Mouse (Mus musculus): Measurements from ENCODE around the gene Mllt3. TPM values are rescaled to one million over a fixed set of nuclear protein-coding genes. Genes with fewer than 3 reads are reported as not detected.

Gene Mllt3
- polyA plus RNA-seq, 1 experiment from 2014 or later = 104 TPM

GRCm38 (mm10) chr4:87930356-87931245, 102.6 kb downstream of the Mllt3 start:
- Histone ChIP-seq H3K9me3 (ENCODE audit: control insufficient read depth, low read length) (no peaks in the 10 kb centered on the region), H3K36me3 (ENCODE audit: control insufficient read depth, insufficient read depth, low read length) (no peaks in the 10 kb centered on the region), H3K27me3 (ENCODE audit: control insufficient read depth, insufficient read depth, low read length) (no peaks in the 10 kb centered on the region), H3K27ac (replicated peaks; ENCODE audit: low read depth, low read length) (no peak overlapping the region), H3K4me3 (replicated peaks; ENCODE audit: low read depth, low read length) (no peak overlapping the region), H3K9ac (replicated peaks; ENCODE audit: low read length) (no peak overlapping the region), H3K4me1 (ENCODE audit: control insufficient read depth, insufficient read depth, low read length) (peaks cover 14% of the 10 kb centered on the region; the same call in 1 of the 2 replicates), H3K4me2 (ENCODE audit: low read length) (no peak overlapping the region)
- 89% methylated on average over 8 of the region's 8 CpGs for WGBS
- ATAC-seq (ENCODE audit: low FRiP score, low TSS enrichment) = no peak
- no peak for DNase-seq

- no peak for DNase-seq
- ATAC-seq (ENCODE audit: low FRiP score, low TSS enrichment) = no peak
- WGBS = 64% methylated on average over 3 of the region's 3 CpGs
These were observed 104.5 kb downstream of the Mllt3 start for GRCm38 (mm10) chr4:87928603-87929199.

GRCm38 (mm10) chr4:87927354-87927753, 105.8 kb downstream of the Mllt3 start:
- no peak for DNase-seq
- Histone ChIP-seq H3K4me1 (ENCODE audit: control insufficient read depth, insufficient read depth, low read length) (no peaks in the 10 kb centered on the region), H3K27me3 (ENCODE audit: control insufficient read depth, insufficient read depth, low read length) (no peaks in the 10 kb centered on the region), H3K9ac (replicated peaks; ENCODE audit: low read length) (no peak overlapping the region), H3K27ac (replicated peaks; ENCODE audit: low read depth, low read length) (no peak overlapping the region), H3K9me3 (ENCODE audit: control insufficient read depth, low read length) (no peaks in the 10 kb centered on the region), H3K4me2 (ENCODE audit: low read length) (no peak overlapping the region), H3K4me3 (replicated peaks; ENCODE audit: low read depth, low read length) (no peak overlapping the region), H3K36me3 (ENCODE audit: control insufficient read depth, insufficient read depth, low read length) (no peaks in the 10 kb centered on the region)
- WGBS = 57% methylated on average over 10 of the region's 10 CpGs
- no peak for ATAC-seq (ENCODE audit: low FRiP score, low TSS enrichment)

More at GRCm38 (mm10) chr4:87928603-87929199, 104.5 kb downstream of the Mllt3 start:
- H3K36me3 ChIP-seq (ENCODE audit: control insufficient read depth, insufficient read depth, low read length) = no peaks in the 10 kb centered on the region
- no peaks in the 10 kb centered on the region for H3K27me3 ChIP-seq (ENCODE audit: control insufficient read depth, insufficient read depth, low read length)
- H3K27ac ChIP-seq (replicated peaks; ENCODE audit: low read depth, low read length) = no peak overlapping the region
- no peak overlapping the region for H3K4me3 ChIP-seq (replicated peaks; ENCODE audit: low read depth, low read length)
- H3K9ac ChIP-seq (replicated peaks; ENCODE audit: low read length) = no peak overlapping the region
- no peaks in the 10 kb centered on the region for H3K9me3 ChIP-seq (ENCODE audit: control insufficient read depth, low read length)
- H3K4me1 ChIP-seq (ENCODE audit: control insufficient read depth, insufficient read depth, low read length) = peaks cover 4% of the 10 kb centered on the region; the same call in 1 of the 2 replicates
- no peak overlapping the region for H3K4me2 ChIP-seq (ENCODE audit: low read length)

GRCm38 (mm10) chr4:87920664-87921063, 112.5 kb downstream of the Mllt3 start:
- H3K4me3 ChIP-seq (replicated peaks; ENCODE audit: low read depth, low read length) = no peak overlapping the region
- ATAC-seq (ENCODE audit: low FRiP score, low TSS enrichment) (no peak), DNase-seq (no peak)
- no peaks in the 10 kb centered on the region for H3K36me3 ChIP-seq (ENCODE audit: control insufficient read depth, insufficient read depth, low read length)
- H3K9me3 ChIP-seq (ENCODE audit: control insufficient read depth, low read length) = no peaks in the 10 kb centered on the region
- 91% methylated on average over 8 of the region's 8 CpGs for WGBS
- no peak overlapping the region for H3K9ac ChIP-seq (replicated peaks; ENCODE audit: low read length)
- no peak overlapping the region for H3K27ac ChIP-seq (replicated peaks; ENCODE audit: low read depth, low read length)
- no peaks in the 10 kb centered on the region; the same call in 1 of the 2 replicates for H3K4me1 ChIP-seq (ENCODE audit: control insufficient read depth, insufficient read depth, low read length)
- no peak overlapping the region for H3K4me2 ChIP-seq (ENCODE audit: low read length)
- no peaks in the 10 kb centered on the region for H3K27me3 ChIP-seq (ENCODE audit: control insufficient read depth, insufficient read depth, low read length)

- Histone ChIP-seq H3K27me3 (ENCODE audit: control insufficient read depth, insufficient read depth, low read length) (no peaks in the 10 kb centered on the region), H3K9me3 (ENCODE audit: control insufficient read depth, low read length) (no peaks in the 10 kb centered on the region), H3K4me1 (ENCODE audit: control insufficient read depth, insufficient read depth, low read length) (0 out of 2 replicates have a peak, but pooled peaks cover 8% of the 10 kb centered on the region), H3K9ac (replicated peaks; ENCODE audit: low read length) (no peak overlapping the region), H3K4me3 (replicated peaks; ENCODE audit: low read depth, low read length) (no peak overlapping the region), H3K4me2 (ENCODE audit: low read length) (no peak overlapping the region), H3K36me3 (ENCODE audit: control insufficient read depth, insufficient read depth, low read length) (no peaks in the 10 kb centered on the region), H3K27ac (replicated peaks; ENCODE audit: low read depth, low read length) (no peak overlapping the region)
- WGBS = 79% methylated on average over 6 of the region's 6 CpGs
- DNase-seq (no peak), ATAC-seq (ENCODE audit: low FRiP score, low TSS enrichment) (no peak)
These were observed 121.8 kb downstream of the Mllt3 start for GRCm38 (mm10) chr4:87911172-87911994.

- no peaks in the 10 kb centered on the region for H3K27me3 ChIP-seq (ENCODE audit: control insufficient read depth, insufficient read depth, low read length)
- no peak overlapping the region for H3K9ac ChIP-seq (replicated peaks; ENCODE audit: low read length)
- 81% methylated on average over 6 of the region's 6 CpGs for WGBS
- H3K4me2 ChIP-seq (ENCODE audit: low read length) = no peak overlapping the region
- no peaks in the 10 kb centered on the region for H3K9me3 ChIP-seq (ENCODE audit: control insufficient read depth, low read length)
- ATAC-seq (ENCODE audit: low FRiP score, low TSS enrichment) (no peak), DNase-seq (no peak)
- no peak overlapping the region for H3K4me3 ChIP-seq (replicated peaks; ENCODE audit: low read depth, low read length)
- H3K36me3 ChIP-seq (ENCODE audit: control insufficient read depth, insufficient read depth, low read length) = no peaks in the 10 kb centered on the region
- H3K27ac ChIP-seq (replicated peaks; ENCODE audit: low read depth, low read length) = no peak overlapping the region
- 0 out of 2 replicates have a peak, but pooled peaks cover 8% of the 10 kb centered on the region for H3K4me1 ChIP-seq (ENCODE audit: control insufficient read depth, insufficient read depth, low read length)
These were observed 127.9 kb downstream of the Mllt3 start for GRCm38 (mm10) chr4:87905149-87905771.

- Histone ChIP-seq H3K4me3 (replicated peaks; ENCODE audit: low read depth, low read length) (no peak overlapping the region), H3K36me3 (ENCODE audit: control insufficient read depth, insufficient read depth, low read length) (no peaks in the 10 kb centered on the region), H3K27me3 (ENCODE audit: control insufficient read depth, insufficient read depth, low read length) (no peaks in the 10 kb centered on the region), H3K9me3 (ENCODE audit: control insufficient read depth, low read length) (no peaks in the 10 kb centered on the region), H3K27ac (replicated peaks; ENCODE audit: low read depth, low read length) (no peak overlapping the region), H3K9ac (replicated peaks; ENCODE audit: low read length) (no peak overlapping the region), H3K4me2 (ENCODE audit: low read length) (no peak overlapping the region), H3K4me1 (ENCODE audit: control insufficient read depth, insufficient read depth, low read length) (0 out of 2 replicates have a peak, but pooled peaks cover 8% of the 10 kb centered on the region)
- 92% methylated on average over 1 of the region's 1 CpGs for WGBS
- DNase-seq (no peak), ATAC-seq (ENCODE audit: low FRiP score, low TSS enrichment) (no peak)
These were observed 128.4 kb downstream of the Mllt3 start for GRCm38 (mm10) chr4:87904722-87905121.

- no peak overlapping the region for H3K9ac ChIP-seq (replicated peaks; ENCODE audit: low read length)
- 0 out of 2 replicates have a peak, but pooled peaks cover 6% of the 10 kb centered on the region for H3K4me1 ChIP-seq (ENCODE audit: control insufficient read depth, insufficient read depth, low read length)
- ATAC-seq (ENCODE audit: low FRiP score, low TSS enrichment) (no peak), DNase-seq (no peak)
- no peaks in the 10 kb centered on the region for H3K27me3 ChIP-seq (ENCODE audit: control insufficient read depth, insufficient read depth, low read length)
- H3K4me3 ChIP-seq (replicated peaks; ENCODE audit: low read depth, low read length) = no peak overlapping the region
- 84% methylated on average over 4 of the region's 4 CpGs for WGBS
- no peaks in the 10 kb centered on the region for H3K9me3 ChIP-seq (ENCODE audit: control insufficient read depth, low read length)
- no peaks in the 10 kb centered on the region for H3K36me3 ChIP-seq (ENCODE audit: control insufficient read depth, insufficient read depth, low read length)
- H3K4me2 ChIP-seq (ENCODE audit: low read length) = no peak overlapping the region
- no peak overlapping the region for H3K27ac ChIP-seq (replicated peaks; ENCODE audit: low read depth, low read length)
These were observed 130.6 kb downstream of the Mllt3 start for GRCm38 (mm10) chr4:87902584-87902983.
